Mouse (Mus musculus) MEL (cell line): ENCODE data around the gene Fmo4. TPM values are rescaled to one million over a fixed set of nuclear protein-coding genes. Genes with fewer than 3 reads are reported as not detected.

Experiments
- DNase-seq: peaks from one replicate; pipeline ENCODE4 v3.0.0; 2011; ENCODE audit warnings: low read depth, low spot score
- H3K27ac ChIP-seq: 2 replicates; pipeline ENCODE4 v1.5.1; 2012; ENCODE audit warnings: low read depth, mild to moderate bottlenecking, control low read depth, low read length, moderate library complexity; ENCODE audit not compliant: control insufficient read depth
- H3K27me3 ChIP-seq, 2 experiments: fragments of 150-350 bp in 1 of 2; sonication (generic) in 1 of 2; 2 replicates each; pipeline ENCODE4 v1.6.1; 2012; ENCODE audit warnings: low read length in 2 of 2, mild to moderate bottlenecking in 2 of 2, improper control_type of control experiment in 1 of 2, moderate library complexity in 1 of 2; ENCODE audit not compliant: insufficient read depth in 2 of 2, control insufficient read depth in 1 of 2
- H3K36me3 ChIP-seq, 2 experiments: 2 replicates each; pipeline ENCODE4 v1.6.1; 2012 to 2014; ENCODE audit warnings: low read length in 2 of 2, improper control_type of control experiment in 1 of 2, inconsistent platforms in 1 of 2, mild to moderate bottlenecking in 1 of 2; ENCODE audit not compliant: insufficient read depth in 2 of 2, control insufficient read depth in 1 of 2
- H3K4me1 ChIP-seq, 2 experiments: fragments of 150-350 bp in 1 of 2; sonication (generic) in 1 of 2; 2 replicates each; pipeline ENCODE4 v1.6.1; 2012; ENCODE audit warnings: low read length in 2 of 2, improper control_type of control experiment in 1 of 2, mild to moderate bottlenecking in 1 of 2; ENCODE audit not compliant: insufficient read depth in 2 of 2, control insufficient read depth in 1 of 2
- H3K4me3 ChIP-seq, 2 experiments: fragments of 150-350 bp in 1 of 2; sonication (generic) in 1 of 2; 2 replicates each; pipeline ENCODE4 v1.5.1; 2012; ENCODE audit warnings: low read depth in 2 of 2, low read length in 2 of 2, mild to moderate bottlenecking in 2 of 2, moderate library complexity in 2 of 2, control low read depth in 1 of 2, improper control_type of control experiment in 1 of 2; ENCODE audit not compliant: control insufficient read depth in 1 of 2, insufficient read depth in 1 of 2
- H3K79me2 ChIP-seq: 2 replicates; pipeline ENCODE4 v1.6.1; 2012; ENCODE audit warnings: mild to moderate bottlenecking, low read length, moderate library complexity; ENCODE audit not compliant: control insufficient read depth, poor library complexity, insufficient read depth
- H3K9ac ChIP-seq: 2 replicates; pipeline ENCODE4 v1.6.1; 2012; ENCODE audit warnings: low read depth, mild to moderate bottlenecking, control low read depth, low read length, moderate library complexity; ENCODE audit not compliant: control insufficient read depth, poor library complexity, severe bottlenecking
- H3K9me3 ChIP-seq: fragments of 150-350 bp; sonication (generic); replicated peaks from 2 replicates; pipeline ENCODE4 v1.6.1; 2012; ENCODE audit warnings: mild to moderate bottlenecking, low read length, improper control_type of control experiment, moderate library complexity; ENCODE audit not compliant: insufficient read depth
- BHLHE40 ChIP-seq: IDR thresholded peaks from 2 replicates; pipeline ENCODE4 v1.6.1; 2012; ENCODE audit warnings: low read depth, mild to moderate bottlenecking, inconsistent platforms, low read length, improper control_type of control experiment, borderline replicate concordance
- CHD1 ChIP-seq: IDR thresholded peaks from 2 replicates; pipeline ENCODE4 v1.6.1; 2012; ENCODE audit warnings: low read depth, mild to moderate bottlenecking, inconsistent platforms, low read length, improper control_type of control experiment
- CHD2 ChIP-seq: IDR thresholded peaks from 2 replicates; pipeline ENCODE4 v1.6.1; 2011; ENCODE audit warnings: low read length, improper control_type of control experiment
- E2F4 ChIP-seq: IDR thresholded peaks from 2 replicates; pipeline ENCODE4 v1.6.1; 2011; ENCODE audit warnings: low read depth, low read length, improper control_type of control experiment, borderline replicate concordance
- ELF1 ChIP-seq: IDR thresholded peaks from 2 replicates; pipeline ENCODE4 v1.6.1; 2014; ENCODE audit warnings: low read depth, mild to moderate bottlenecking, inconsistent platforms, low read length, improper control_type of control experiment, moderate library complexity
- EP300 ChIP-seq, 2 experiments: IDR thresholded peaks; 2 replicates each; pipeline ENCODE4 v1.6.1; 2011; ENCODE audit warnings: improper control_type of control experiment in 2 of 2, low read length in 2 of 2, low read depth in 1 of 2, mild to moderate bottlenecking in 1 of 2
- HCFC1 ChIP-seq: IDR thresholded peaks from 2 replicates; pipeline ENCODE4 v1.6.1; 2012; ENCODE audit warnings: low read depth, mild to moderate bottlenecking, inconsistent platforms, low read length, improper control_type of control experiment, moderate library complexity
- JUND ChIP-seq: IDR thresholded peaks from 2 replicates; pipeline ENCODE4 v1.6.1; 2011; ENCODE audit warnings: low read depth, mild to moderate bottlenecking, improper control_type of control experiment, low read length
- MAFK ChIP-seq: IDR thresholded peaks from 2 replicates; pipeline ENCODE4 v1.6.1; 2011; ENCODE audit warnings: low read depth, mild to moderate bottlenecking, low read length, improper control_type of control experiment, borderline replicate concordance
- MAZ ChIP-seq: IDR thresholded peaks from 2 replicates; pipeline ENCODE4 v1.6.1; 2012; ENCODE audit warnings: low read depth, mild to moderate bottlenecking, inconsistent platforms, low read length, improper control_type of control experiment
- MXI1 ChIP-seq: IDR thresholded peaks from 2 replicates; pipeline ENCODE4 v1.6.1; 2011; ENCODE audit warnings: mild to moderate bottlenecking, low read depth, low read length, improper control_type of control experiment
- MYB ChIP-seq: IDR thresholded peaks from 2 replicates; pipeline ENCODE4 v1.6.1; 2011; ENCODE audit warnings: mild to moderate bottlenecking, low read depth, low read length, improper control_type of control experiment
- MYC ChIP-seq: IDR thresholded peaks from 2 replicates; pipeline ENCODE4 v1.6.1; 2011; ENCODE audit warnings: low read depth, mild to moderate bottlenecking, low read length, improper control_type of control experiment, moderate library complexity
- RAD21 ChIP-seq: IDR thresholded peaks from 2 replicates; pipeline ENCODE4 v1.6.1; 2011; ENCODE audit warnings: mild to moderate bottlenecking, low read depth, low read length, improper control_type of control experiment
- RCOR1 ChIP-seq: IDR thresholded peaks from 2 replicates; pipeline ENCODE4 v1.6.1; 2012; ENCODE audit warnings: low read depth, mild to moderate bottlenecking, inconsistent platforms, low read length, improper control_type of control experiment
- SMC3 ChIP-seq: IDR thresholded peaks from 2 replicates; pipeline ENCODE4 v1.6.1; 2011; ENCODE audit warnings: low read depth, low read length, improper control_type of control experiment
- TAL1 ChIP-seq: IDR thresholded peaks from 2 replicates; pipeline ENCODE4 v1.6.1; 2012; ENCODE audit warnings: mild to moderate bottlenecking, inconsistent platforms, low read length, moderate library complexity, mixed read lengths
- TCF12 ChIP-seq: IDR thresholded peaks from 2 replicates; pipeline ENCODE4 v1.6.1; 2014; ENCODE audit warnings: low read depth, mild to moderate bottlenecking, inconsistent platforms, low read length, improper control_type of control experiment, moderate library complexity
- UBTF ChIP-seq: IDR thresholded peaks from 2 replicates; pipeline ENCODE4 v1.6.1; 2012; ENCODE audit warnings: low read depth, mild to moderate bottlenecking, inconsistent platforms, low read length, improper control_type of control experiment, moderate library complexity, borderline replicate concordance; ENCODE audit not compliant: insufficient read depth
- USF1 ChIP-seq: IDR thresholded peaks from 2 replicates; pipeline ENCODE4 v1.6.1; 2014; ENCODE audit warnings: low read depth, mild to moderate bottlenecking, inconsistent platforms, low read length, improper control_type of control experiment, moderate library complexity
- USF2 ChIP-seq, 2 experiments: IDR thresholded peaks; 2 replicates each; pipeline ENCODE4 v1.6.1; 2011 to 2012; ENCODE audit warnings: improper control_type of control experiment in 2 of 2, low read length in 2 of 2, borderline replicate concordance in 1 of 2, inconsistent platforms in 1 of 2, low read depth in 1 of 2, mild to moderate bottlenecking in 1 of 2; ENCODE audit not compliant: insufficient read depth in 1 of 2
- ZC3H11A ChIP-seq: IDR thresholded peaks from 2 replicates; pipeline ENCODE4 v1.6.1; 2012; ENCODE audit warnings: low read depth, mild to moderate bottlenecking, inconsistent platforms, low read length, improper control_type of control experiment
- ZNF384 ChIP-seq: IDR thresholded peaks from 2 replicates; pipeline ENCODE4 v1.6.1; 2012; ENCODE audit warnings: low read depth, mild to moderate bottlenecking, inconsistent platforms, low read length, improper control_type of control experiment
- polyA plus RNA-seq, 2 experiments: library from polyadenylated mRNA; stranded (reverse) in 1 of 2; unstranded in 1 of 2; fragments of >175 nt in 1 of 2; fragments of >200 nt in 1 of 2; gene quantifications; 2 replicates each; pipeline versions ENCODE4 v1.2.1 to v1.2.4; 2012; ENCODE audit warnings: low replicate concordance in 2 of 2, low read depth in 1 of 2; ENCODE audit not compliant: insufficient read length in 2 of 2, insufficient read depth in 1 of 2, missing spikeins in 1 of 2
- total RNA-seq: library from RNA; depleted of rRNA; stranded (reverse); fragments of 300-350 nt; gene quantifications from 2 replicates; pipeline ENCODE4 v1.2.3, GENCODE M21; 2012

Gene Fmo4
- total and polyA plus RNA-seq, 3 experiments: not detected

GRCm38 (mm10) chr1:162815381-162816127, 1.8 kb upstream of the Fmo4 start:
- Histone ChIP-seq H3K4me3 (no peak overlapping the region), H3K27ac (no peak overlapping the region), H3K4me1 (no peaks in the 10 kb centered on the region), H3K9me3 (no peaks in the 10 kb centered on the region), H3K79me2 (no peaks in the 10 kb centered on the region), H3K9ac (no peak overlapping the region), H3K36me3 (no peaks in the 10 kb centered on the region), H3K27me3 (no peaks in the 10 kb centered on the region)
- TF ChIP-seq USF2 (IDR thresholded peaks at IDR 0.05; ENCODE audit: borderline replicate concordance in 1 of 2, insufficient read depth in 1 of 2, low read depth in 1 of 2, low read length in 2 of 2): no peak
- TF ChIP-seq MYC: no peak
- TF ChIP-seq ZC3H11A: no peak
- no peak for TF ChIP-seq JUND
- no peak for TF ChIP-seq MXI1
- TF ChIP-seq MAFK: no peak
- no peak for TF ChIP-seq TAL1
- TF ChIP-seq MYB: no peak
- no peak for DNase-seq

DNA sequence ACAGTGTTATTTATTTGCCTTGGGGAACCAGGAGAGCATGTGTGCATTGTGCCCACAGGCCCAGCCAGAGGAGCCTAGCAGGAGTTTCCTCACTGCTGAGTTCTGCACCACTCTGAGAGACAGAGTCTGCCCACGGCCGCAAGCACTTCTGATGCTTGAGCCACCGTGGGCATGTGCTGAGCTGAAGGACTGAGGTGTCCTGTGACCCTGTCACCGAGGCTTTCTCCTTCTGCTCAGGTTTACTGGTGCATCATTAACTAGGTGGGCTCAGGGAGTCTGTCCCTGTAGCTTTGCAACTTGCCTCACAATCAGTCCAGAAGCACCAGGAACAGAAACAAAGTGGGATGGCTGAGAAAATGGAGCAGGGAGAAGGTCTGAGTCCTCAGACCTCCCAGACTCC, 1.2 kb upstream of the Fmo4 start:
- TF ChIP-seq RAD21 (no peak), TAL1 (no peak), UBTF (no peak), ZC3H11A (no peak), ZNF384 (no peak), CHD2 (no peak), BHLHE40 (no peak), TCF12 (no peak), SMC3 (no peak), RCOR1 (no peak), HCFC1 (no peak), USF2 (IDR thresholded peaks at IDR 0.05; ENCODE audit: borderline replicate concordance in 1 of 2, insufficient read depth in 1 of 2, low read depth in 1 of 2, low read length in 2 of 2) (no peak), ELF1 (no peak), USF1 (no peak), MAFK (no peak), MAZ (no peak), EP300 (IDR thresholded peaks at IDR 0.05; ENCODE audit: low read depth in 1 of 2, low read length in 2 of 2) (no peak), MYC (no peak), CHD1 (no peak), E2F4 (no peak)
- DNase-seq: no peak
- H3K36me3 ChIP-seq: no peaks in the 10 kb centered on the region
- no peaks in the 10 kb centered on the region for H3K79me2 ChIP-seq
- no peaks in the 10 kb centered on the region for H3K9me3 ChIP-seq
- no peak overlapping the region for H3K4me3 ChIP-seq
- no peak overlapping the region for H3K9ac ChIP-seq
- H3K27ac ChIP-seq: no peak overlapping the region
- no peaks in the 10 kb centered on the region for H3K4me1 ChIP-seq
- H3K27me3 ChIP-seq: no peaks in the 10 kb centered on the region
